Mouse (Mus musculus) forebrain, postnatal 0 days (tissue): ENCODE data around the gene Plpp1. TPM values are rescaled to one million over a fixed set of nuclear protein-coding genes. Genes with fewer than 3 reads are reported as not detected.

Experiments used
- ATAC-seq: fragments of 200-750 bp; cut with Nextera tagmentation; 2 replicates; pipeline ENCODE4 v1.8.0; 2017; ENCODE audit warnings: mild to moderate bottlenecking, moderate library complexity
- DNase-seq: peaks from one replicate; pipeline ENCODE4 v3.0.0-alpha.2; 2015
- H3K27ac ChIP-seq: fragments of 300-500 bp; sonication (generic); 2 replicates; pipeline ENCODE4 v1.5.1; 2014; ENCODE audit warnings: low read depth, mild to moderate bottlenecking, antibody characterized with exemption, low read length, moderate library complexity, mixed read lengths
- H3K27me3 ChIP-seq: fragments of 300-500 bp; sonication (generic); 2 replicates; pipeline ENCODE4 v1.6.1; 2014; ENCODE audit warnings: mild to moderate bottlenecking, low read length, mixed read lengths; ENCODE audit not compliant: insufficient read depth
- H3K36me3 ChIP-seq: fragments of 300-500 bp; sonication (generic); 2 replicates; pipeline ENCODE4 v1.6.1; 2014; ENCODE audit warnings: mild to moderate bottlenecking, moderate library complexity; ENCODE audit not compliant: insufficient read depth
- H3K4me1 ChIP-seq: fragments of 300-500 bp; sonication (generic); 2 replicates; pipeline ENCODE4 v1.6.1; 2014; ENCODE audit warnings: antibody characterized with exemption; ENCODE audit not compliant: insufficient read depth
- H3K4me2 ChIP-seq: fragments of 300-500 bp; sonication (generic); 2 replicates; pipeline ENCODE4 v1.6.1; 2014; ENCODE audit warnings: low read depth, mild to moderate bottlenecking, moderate library complexity
- H3K4me3 ChIP-seq: fragments of 300-500 bp; sonication (generic); 2 replicates; pipeline ENCODE4 v1.5.1; 2014; ENCODE audit warnings: low read depth, low read length, mixed read lengths
- H3K9ac ChIP-seq: fragments of 300-500 bp; sonication (generic); 2 replicates; pipeline ENCODE4 v1.6.1; 2014; ENCODE audit warnings: mild to moderate bottlenecking
- H3K9me3 ChIP-seq: fragments of 300-500 bp; sonication (generic); 2 replicates; pipeline ENCODE4 v1.6.1; 2016; ENCODE audit warnings: low read length
- CTCF ChIP-seq: sonication (generic); IDR thresholded peaks from 2 replicates; pipeline ENCODE4 v1.5.1; 2016; ENCODE audit warnings: antibody characterized with exemption, control low read depth, low read depth
- WGBS: fragments of 180-500 bp; shearing (Covaris S2); extraction: QIAGEN DNeasy Blood & Tissue Kit; methylation state at CpG from one replicate; pipeline ENCODE4 v1.1.7; 2014; 5-methylcytosine and 5-hydroxymethylcytosine counted together
- polyA plus RNA-seq: library from polyadenylated mRNA; unstranded; fragments of >200 nt; fragmentation: Nextera tagmentation; extraction: Ambion mirVana; gene quantifications from 2 replicates; pipeline ENCODE4 v1.2.1, GENCODE M21; 2015
- total RNA-seq: library from RNA; depleted of rRNA; stranded (reverse); fragments of >200 nt; gene quantifications from 2 replicates; pipeline ENCODE4 v1.2.3, GENCODE M21; 2014

Gene Plpp1
- total and polyA plus RNA-seq, 2 experiments from 2014 or later: 44.4 to 68.0 TPM

DNA sequence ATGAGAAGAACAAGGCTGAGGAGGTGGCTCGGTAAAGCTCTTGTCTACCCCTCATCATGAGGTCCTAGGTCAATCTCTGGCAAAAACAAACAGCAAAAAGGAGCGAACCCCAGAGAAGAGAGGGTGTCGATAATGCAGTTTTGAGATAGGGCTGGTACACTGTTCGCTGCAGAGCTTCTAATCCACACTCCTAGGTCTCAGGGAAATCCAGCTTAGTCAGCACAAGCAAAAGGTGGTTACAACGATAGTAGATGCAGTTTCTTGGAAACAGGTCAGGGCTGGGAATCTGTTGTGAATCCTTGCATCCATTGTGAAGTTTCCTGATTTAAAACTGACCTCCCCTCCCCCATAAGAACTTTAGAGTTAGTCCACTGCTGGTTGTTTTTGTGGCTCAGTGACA lies 9.8 kb upstream of the Plpp1 start:
- H3K9ac ChIP-seq: no peak overlapping the region
- H3K9me3 ChIP-seq: no peaks in the 10 kb centered on the region
- H3K36me3 ChIP-seq: no peaks in the 10 kb centered on the region
- no peak overlapping the region for H3K27ac ChIP-seq
- H3K4me1 ChIP-seq: no peaks in the 10 kb centered on the region
- ATAC-seq: no peak
- H3K27me3 ChIP-seq: no peaks in the 10 kb centered on the region
- 82% methylated on average over 5 of the region's 5 CpGs for WGBS
- no peak overlapping the region for H3K4me3 ChIP-seq
- no peak overlapping the region for H3K4me2 ChIP-seq
- no peak for TF ChIP-seq CTCF
- DNase-seq: no peak

DNA sequence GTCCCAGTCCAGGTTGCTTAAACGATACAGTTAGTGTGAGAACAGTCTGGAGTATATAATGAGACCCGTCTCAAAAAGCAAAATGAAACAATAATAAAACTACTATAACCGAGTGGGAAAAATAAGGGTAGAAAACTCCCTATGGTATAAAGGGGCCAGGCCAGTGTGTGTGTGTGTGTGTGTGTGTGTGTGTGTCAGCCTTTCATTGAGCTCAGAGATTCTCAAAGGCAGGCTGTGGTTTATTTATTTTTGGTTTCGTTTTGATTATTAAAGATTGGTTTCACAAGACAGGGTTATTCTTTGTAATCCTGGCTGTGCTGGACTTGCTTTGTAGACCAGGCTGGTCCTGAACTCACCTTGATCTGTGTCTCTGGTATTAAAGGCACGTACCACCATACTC lies 8.7 kb upstream of the Plpp1 start:
- WGBS: 81% methylated on average over 5 of the region's 5 CpGs
- no peaks in the 10 kb centered on the region for H3K36me3 ChIP-seq
- no peaks in the 10 kb centered on the region; the same call in 1 of the 2 replicates for H3K27me3 ChIP-seq
- TF ChIP-seq CTCF: no peak
- no peak overlapping the region for H3K4me2 ChIP-seq
- H3K9ac ChIP-seq: no peak overlapping the region
- H3K4me1 ChIP-seq: no peaks in the 10 kb centered on the region
- no peak for ATAC-seq
- H3K27ac ChIP-seq: no peak overlapping the region
- H3K4me3 ChIP-seq: no peak overlapping the region
- no peak for DNase-seq
- no peaks in the 10 kb centered on the region for H3K9me3 ChIP-seq

DNA sequence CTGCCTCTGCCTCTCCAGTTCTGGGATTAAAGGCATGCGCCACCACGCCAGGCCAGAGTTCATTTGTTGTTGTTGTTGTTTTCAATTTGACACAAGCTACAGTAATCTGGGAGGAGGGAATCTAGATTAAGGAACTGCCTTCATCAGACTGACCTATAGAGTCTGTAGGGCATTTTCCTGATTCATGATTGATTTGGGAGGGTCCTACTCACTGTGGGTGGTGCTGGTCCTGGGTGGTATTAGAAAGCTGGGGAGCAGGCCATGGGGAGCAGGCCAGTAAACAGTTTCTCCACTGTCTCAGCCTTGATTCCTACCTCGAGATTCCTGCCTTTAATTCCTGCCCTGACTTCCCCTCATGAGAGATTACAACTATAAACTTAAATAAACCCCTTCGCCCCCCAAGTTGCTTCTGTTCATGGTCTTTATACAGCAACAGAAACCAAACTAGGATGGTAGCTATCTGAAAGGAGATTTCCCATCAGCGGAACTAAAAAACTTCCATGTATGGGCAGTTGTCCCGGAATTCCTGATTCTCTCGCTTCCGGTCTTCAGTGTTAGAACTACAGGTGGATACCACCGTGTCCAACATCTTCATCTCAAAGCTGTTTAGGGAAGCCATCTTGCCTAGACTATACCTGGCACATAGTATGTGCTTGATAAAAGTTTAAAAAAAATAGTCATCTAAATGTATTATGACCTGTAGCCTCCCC lies 2.2 kb upstream of the Plpp1 start:
- Histone ChIP-seq H3K9ac (no peak overlapping the region), H3K27me3 (no peaks in the 10 kb centered on the region; the same call in 1 of the 2 replicates), H3K4me2 (no peak overlapping the region), H3K9me3 (no peaks in the 10 kb centered on the region), H3K4me1 (peaks cover 5% of the 10 kb centered on the region), H3K4me3 (no peak overlapping the region), H3K27ac (no peak overlapping the region), H3K36me3 (no peaks in the 10 kb centered on the region)
- ATAC-seq: no peak
- no peak for TF ChIP-seq CTCF
- no peak for DNase-seq
- WGBS: 95% methylated on average over 9 of the region's 9 CpGs

DNA sequence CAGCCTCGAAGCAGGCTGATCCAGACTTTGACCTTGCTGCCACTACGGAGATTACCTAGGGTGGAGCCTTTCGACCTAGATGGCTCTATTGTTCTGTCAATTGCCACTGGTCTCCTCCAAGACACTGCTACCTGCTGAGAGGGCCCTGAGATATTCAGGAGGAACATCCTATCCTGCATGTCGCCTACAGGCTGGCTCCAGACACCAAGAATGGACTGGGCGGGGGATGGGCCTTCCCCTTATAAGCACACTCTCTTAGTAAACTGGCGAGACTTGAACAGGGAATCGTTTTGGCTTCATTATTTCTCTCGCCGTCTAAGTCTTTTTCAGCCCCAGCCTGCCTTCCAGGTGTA lies 1.7 kb upstream of the Plpp1 start:
- TF ChIP-seq CTCF: no peak
- no peak for DNase-seq
- no peak for ATAC-seq
- H3K27me3 ChIP-seq: no peaks in the 10 kb centered on the region; the same call in 1 of the 2 replicates
- 79% methylated on average over 9 of the region's 9 CpGs for WGBS
- no peaks in the 10 kb centered on the region for H3K36me3 ChIP-seq
- no peak overlapping the region for H3K27ac ChIP-seq
- no peak overlapping the region for H3K4me3 ChIP-seq
- no peak overlapping the region for H3K4me2 ChIP-seq
- H3K9ac ChIP-seq: no peak overlapping the region
- H3K9me3 ChIP-seq: no peaks in the 10 kb centered on the region
- peaks cover 5% of the 10 kb centered on the region for H3K4me1 ChIP-seq

- WGBS: 78% methylated on average over 8 of the region's 8 CpGs
- H3K9ac ChIP-seq: no peak overlapping the region
- DNase-seq: no peak
- TF ChIP-seq CTCF: no peak
- H3K9me3 ChIP-seq: no peaks in the 10 kb centered on the region
- no peak overlapping the region for H3K4me2 ChIP-seq
- peaks cover 5% of the 10 kb centered on the region for H3K4me1 ChIP-seq
- no peaks in the 10 kb centered on the region for H3K36me3 ChIP-seq
- no peak overlapping the region for H3K4me3 ChIP-seq
- H3K27ac ChIP-seq: no peak overlapping the region
- no peaks in the 10 kb centered on the region; the same call in 1 of the 2 replicates for H3K27me3 ChIP-seq
- ATAC-seq: no peak
These were observed 811 bp upstream of the Plpp1 start for GRCm38 (mm10) chr13:112799721-112800241.

- ATAC-seq: peak; percentile 72
- Histone ChIP-seq H3K27me3 (no peaks in the 10 kb centered on the region; the same call in 1 of the 2 replicates), H3K4me2 (peak overlapping the region; percentile 85), H3K9ac (peak overlapping the region; percentile 94), H3K27ac (peak overlapping the region; percentile 85), H3K9me3 (no peaks in the 10 kb centered on the region), H3K36me3 (peaks cover 9% of the 10 kb centered on the region), H3K4me3 (peak overlapping the region; percentile 94), H3K4me1 (peaks cover 5% of the 10 kb centered on the region)
- TF ChIP-seq CTCF: no peak
- no peak for DNase-seq
- 1% methylated on average over 23 of the region's 23 CpGs for WGBS
These were observed 901 bp downstream of the Plpp1 start for GRCm38 (mm10) chr13:112801381-112802004.

DNA sequence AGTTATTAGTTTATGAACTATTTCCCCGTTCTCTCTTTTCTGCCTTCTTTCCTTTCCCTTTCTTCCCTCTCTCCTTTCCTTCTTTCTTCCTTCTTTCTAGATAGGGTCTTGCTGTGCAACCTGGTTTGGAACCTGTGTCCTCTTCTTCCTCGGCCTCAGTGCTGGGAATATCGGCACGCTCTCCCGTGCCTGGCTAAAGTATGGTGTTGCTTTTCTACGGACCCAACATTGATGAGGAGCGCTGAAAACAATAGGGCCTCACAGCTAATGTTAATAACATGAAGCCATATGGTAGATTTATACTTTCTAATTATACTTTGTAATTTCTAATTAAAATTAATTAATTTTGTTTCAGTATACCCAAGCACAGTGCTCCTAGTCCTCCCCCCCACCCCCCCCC lies 2.5 kb downstream of the Plpp1 start:
- Histone ChIP-seq H3K4me1 (peaks cover 5% of the 10 kb centered on the region), H3K4me3 (no peak overlapping the region), H3K27me3 (no peaks in the 10 kb centered on the region), H3K27ac (no peak overlapping the region), H3K4me2 (no peak overlapping the region), H3K9me3 (no peaks in the 10 kb centered on the region), H3K9ac (no peak overlapping the region), H3K36me3 (peaks cover 12% of the 10 kb centered on the region)
- TF ChIP-seq CTCF: no peak
- ATAC-seq: no peak
- no peak for DNase-seq
- 67% methylated on average over 7 of the region's 7 CpGs for WGBS
